Mouse (Mus musculus) olfactory bulb, adult 2 months (tissue): Measurements from ENCODE around the gene Sstr4.

Source experiments
- CTCF ChIP-seq: fragments of 200-500 bp; IDR thresholded peaks from 2 replicates; pipeline ENCODE4 v1.5.1; 2012; ENCODE audit warnings: low read depth, mild to moderate bottlenecking, low read length, moderate library complexity; ENCODE audit not compliant: insufficient read depth
- POLR2A ChIP-seq: fragments of 200-500 bp; IDR thresholded peaks from 2 replicates; pipeline ENCODE4 v1.6.1; 2012; ENCODE audit warnings: mild to moderate bottlenecking, low read depth, low read length, moderate library complexity; ENCODE audit not compliant: insufficient read depth

DNA sequence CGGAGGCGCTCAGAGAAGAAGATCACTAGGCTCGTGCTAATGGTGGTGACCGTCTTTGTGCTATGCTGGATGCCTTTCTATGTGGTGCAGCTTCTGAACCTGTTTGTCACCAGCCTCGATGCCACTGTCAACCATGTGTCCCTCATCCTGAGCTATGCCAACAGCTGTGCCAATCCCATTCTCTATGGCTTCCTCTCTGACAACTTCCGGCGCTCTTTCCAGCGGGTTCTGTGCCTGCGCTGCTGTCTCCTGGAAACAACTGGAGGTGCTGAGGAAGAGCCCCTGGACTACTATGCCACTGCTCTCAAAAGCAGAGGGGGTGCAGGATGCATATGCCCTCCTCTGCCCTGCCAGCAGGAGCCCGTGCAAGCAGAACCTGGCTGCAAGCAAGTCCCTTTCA, 1.1 kb downstream of the Sstr4 start:
- TF ChIP-seq CTCF = no peak
- no peak for TF ChIP-seq POLR2A
